Mouse (Mus musculus) liver, embryonic 14.5 days (tissue): Measurements from ENCODE around the gene Gm49388.

Experiments used
- CTCF ChIP-seq: IDR thresholded peaks from 2 replicates; pipeline ENCODE4 v1.5.1; 2016; ENCODE audit warnings: antibody characterized with exemption, low read depth, control low read depth
- EP300 ChIP-seq: IDR thresholded peaks from 2 replicates; pipeline ENCODE4 v1.6.1; 2016; ENCODE audit warnings: antibody characterized with exemption, low read depth

GRCm38 (mm10) chr7:127776426-127776825 is 9.0 kb upstream of the Gm49388 start, which contains the start of gene Setd1a:
- no peak for TF ChIP-seq CTCF
- no peak for TF ChIP-seq EP300
